Mouse (Mus musculus) lung, postnatal 4 days (tissue): ENCODE measurements around the gene Gng5.

Source experiments
- DNase-seq, 2 experiments: peaks; one replicate each; pipeline ENCODE4 v3.0.0; 2021

Gng5 gene

GRCm38 (mm10) chr3:146543632-146544031 is 44.0 kb downstream of the Gng5 start:
- DNase-seq = no peak

GRCm38 (mm10) chr3:146554816-146555215 is 55.2 kb downstream of the Gng5 start:
- DNase-seq = no peak
